Mouse (Mus musculus) liver, postnatal 0 days (tissue): ENCODE measurements at regions not wholly inside any gene's neighbourhood (a gene's known extent, or its start where the extent isn't known, plus 50 kb on each side); places are given as distances from the start of the nearest gene placed in this dataset.

Experiments
- CTCF ChIP-seq: sonication (generic); IDR thresholded peaks from 2 replicates; pipeline ENCODE4 v1.5.1; 2016; ENCODE audit warnings: antibody characterized with exemption, low read depth
- EP300 ChIP-seq: IDR thresholded peaks from 2 replicates; pipeline ENCODE4 v1.6.1; 2016; ENCODE audit warnings: antibody characterized with exemption, low read depth, mild to moderate bottlenecking

DNA sequence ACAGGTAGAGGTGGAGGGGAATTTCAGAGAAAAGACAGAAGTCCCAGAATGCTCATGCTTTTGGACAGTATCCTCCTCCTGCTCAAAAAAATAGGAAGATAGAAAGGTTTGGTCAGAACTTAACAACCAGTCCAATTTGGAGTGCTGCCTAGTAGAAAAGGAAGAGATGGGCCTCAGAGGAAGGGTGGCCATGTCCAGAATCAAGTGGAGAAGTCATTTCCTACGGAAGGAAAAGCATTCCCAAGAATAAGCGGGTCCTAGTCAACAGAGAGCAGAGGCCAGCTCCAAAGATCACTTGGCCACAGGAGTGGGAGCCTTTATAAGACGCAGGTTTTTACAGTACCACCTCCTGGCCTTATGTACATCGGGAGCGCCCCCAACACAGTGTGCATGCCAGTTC lies 125.3 kb upstream of the Ccdc122 start:
- TF ChIP-seq CTCF (no peak), EP300 (no peak)
